Mouse (Mus musculus) ES-E14 (cell line): ENCODE measurements around the gene Znhit3. TPM values are rescaled to one million over a fixed set of nuclear protein-coding genes. Genes with fewer than 3 reads are reported as not detected.

Experiments used
- DNase-seq: peaks from one replicate; pipeline ENCODE4 v3.0.0-alpha.2; 2013; ENCODE audit warnings: low read depth, low spot score
- H3K27ac ChIP-seq: 2 replicates; pipeline ENCODE4 v1.5.1; 2012; ENCODE audit warnings: low read depth, mild to moderate bottlenecking, low read length, moderate library complexity, mixed read lengths; ENCODE audit not compliant: poor library complexity, insufficient read depth, severe bottlenecking
- H3K36me3 ChIP-seq: 2 replicates; pipeline ENCODE4 v1.6.1; 2012; ENCODE audit warnings: mild to moderate bottlenecking, low read length, moderate library complexity, mixed read lengths; ENCODE audit not compliant: control insufficient read depth, poor library complexity, insufficient read depth, severe bottlenecking
- H3K4me1 ChIP-seq, 2 experiments: fragments of 150-350 bp in 1 of 2; sonication (generic) in 1 of 2; 2 replicates each; pipeline ENCODE4 v1.6.1; 2012; ENCODE audit warnings: low read length in 2 of 2, mild to moderate bottlenecking in 1 of 2, mixed read lengths in 1 of 2; ENCODE audit not compliant: control insufficient read depth in 2 of 2, insufficient read depth in 2 of 2, poor library complexity in 1 of 2
- H3K4me3 ChIP-seq, 2 experiments: fragments of 150-350 bp in 1 of 2; sonication (generic) in 1 of 2; 2 replicates each; pipeline ENCODE4 v1.5.1; 2012; ENCODE audit warnings: low read length in 2 of 2, low read depth in 1 of 2, mild to moderate bottlenecking in 1 of 2, mixed read lengths in 1 of 2; ENCODE audit not compliant: insufficient read depth in 1 of 2, poor library complexity in 1 of 2, severe bottlenecking in 1 of 2
- H3K9ac ChIP-seq: 2 replicates; pipeline ENCODE4 v1.6.1; 2012; ENCODE audit warnings: low read depth, mild to moderate bottlenecking, low read length, mixed read lengths; ENCODE audit not compliant: poor library complexity, insufficient read depth, severe bottlenecking
- H3K9me3 ChIP-seq: fragments of 150-350 bp; sonication (generic); 2 replicates; pipeline ENCODE4 v1.6.1; 2012; ENCODE audit warnings: low read depth, mild to moderate bottlenecking, low read length; ENCODE audit not compliant: control insufficient read depth, insufficient read depth
- CHD2 ChIP-seq: IDR thresholded peaks from 2 replicates; pipeline ENCODE4 v1.6.1; 2014; ENCODE audit warnings: mild to moderate bottlenecking, low read depth, low read length, inconsistent platforms
- HCFC1 ChIP-seq: IDR thresholded peaks from 2 replicates; pipeline ENCODE4 v1.6.1; 2012; ENCODE audit warnings: low read length, inconsistent platforms, borderline replicate concordance; ENCODE audit not compliant: insufficient read depth
- MAFK ChIP-seq: IDR thresholded peaks from 2 replicates; pipeline ENCODE4 v1.6.1; 2014; ENCODE audit warnings: mild to moderate bottlenecking, low read depth, low read length, inconsistent platforms; ENCODE audit not compliant: insufficient read depth
- ZC3H11A ChIP-seq: IDR thresholded peaks from 2 replicates; pipeline ENCODE4 v1.6.1; 2012; ENCODE audit warnings: low read depth, mild to moderate bottlenecking, inconsistent platforms, low read length, borderline replicate concordance
- ZNF384 ChIP-seq: IDR thresholded peaks from 2 replicates; pipeline ENCODE4 v1.6.1; 2012; ENCODE audit warnings: low read depth, low read length, inconsistent platforms
- in situ Hi-C, 2 experiments: fragments of 600-800 bp; cut with MboI; formaldehyde crosslinking; loops; one replicate each; pipeline ENCODE4 v1.15.1; 2025; ENCODE audit warnings: low sequenced_read_pairs in 2 of 2, inconsistent platforms in 1 of 2; ENCODE audit not compliant: unreplicated experiment in 2 of 2
- total RNA-seq: library from RNA; depleted of rRNA; stranded (reverse); fragments of 300-350 nt; gene quantifications from 2 replicates; pipeline ENCODE4 v1.2.3, GENCODE M21; 2012

Znhit3 gene
- total RNA-seq, 1 experiment, result 80.4 TPM

- Histone ChIP-seq H3K4me3 (no peak overlapping the region), H3K27ac (peak overlapping the region; percentile 75; the same call in 1 of the 2 replicates), H3K4me1 (peaks cover 3 to 30% of the 10 kb centered on the region in 2 experiments; a peak in 3 of 4 replicates), H3K9me3 (no peaks in the 10 kb centered on the region), H3K9ac (no peak overlapping the region), H3K36me3 (no peaks in the 10 kb centered on the region)
- no peak for DNase-seq
- TF ChIP-seq MAFK, result no peak
- TF ChIP-seq CHD2, result no peak
- no peak for TF ChIP-seq ZNF384
- no peak for TF ChIP-seq HCFC1
- no peak for TF ChIP-seq ZC3H11A
- in situ Hi-C loops, result no loop called here
Observed at GRCm38 (mm10) chr11:84948114-84948513, 31.9 kb upstream of the Znhit3 start.

GRCm38 (mm10) chr11:84947206-84947605, 31.0 kb upstream of the Znhit3 start:
- TF ChIP-seq CHD2 (no peak), ZC3H11A (no peak), MAFK (no peak), HCFC1 (no peak), ZNF384 (no peak)
- DNase-seq, result no peak
- in situ Hi-C loops, result no loop called here
- Histone ChIP-seq H3K4me3 (no peak overlapping the region; a peak in 1 of 4 replicates), H3K9me3 (no peaks in the 10 kb centered on the region), H3K9ac (peak overlapping the region; percentile 23; the same call in 1 of the 2 replicates), H3K36me3 (no peaks in the 10 kb centered on the region), H3K4me1 (peaks cover 3 to 30% of the 10 kb centered on the region in 2 experiments; a peak in 3 of 4 replicates), H3K27ac (peak overlapping the region; percentile 34; the same call in 1 of the 2 replicates)

- Histone ChIP-seq H3K27ac (peak overlapping the region; percentile 91; the same call in 1 of the 2 replicates), H3K9me3 (no peaks in the 10 kb centered on the region), H3K36me3 (no peaks in the 10 kb centered on the region), H3K4me3 (no peak overlapping the region), H3K4me1 (peaks cover 3 to 30% of the 10 kb centered on the region in 2 experiments; a peak in 3 of 4 replicates), H3K9ac (no peak overlapping the region)
- in situ Hi-C loops, result no loop called here
- DNase-seq, result no peak
- TF ChIP-seq HCFC1 (no peak), ZC3H11A (no peak), CHD2 (no peak), ZNF384 (no peak), MAFK (no peak)
Observed at GRCm38 (mm10) chr11:84945841-84946240, 29.7 kb upstream of the Znhit3 start.

GRCm38 (mm10) chr11:84944639-84945435, 28.7 kb upstream of the Znhit3 start:
- Histone ChIP-seq H3K36me3 (no peaks in the 10 kb centered on the region), H3K4me3 (peak overlapping the region; percentile 31 to 58; a peak in 3 of 4 replicates)

More at GRCm38 (mm10) chr11:84944639-84945435, 28.7 kb upstream of the Znhit3 start:
- in situ Hi-C loops, result no loop called here
- peak overlapping the region; percentile 91 for H3K27ac ChIP-seq
- no peak for DNase-seq
- peaks cover 3 to 30% of the 10 kb centered on the region in 2 experiments; a peak in 3 of 4 replicates for H3K4me1 ChIP-seq
- peak overlapping the region; percentile 23 for H3K9ac ChIP-seq
- no peaks in the 10 kb centered on the region for H3K9me3 ChIP-seq
- no peak for TF ChIP-seq MAFK
- no peak; the same call in 1 of the 2 replicates for TF ChIP-seq CHD2
- no peak for TF ChIP-seq ZNF384
- TF ChIP-seq ZC3H11A, result no peak
